In the genomic region with DNA sequence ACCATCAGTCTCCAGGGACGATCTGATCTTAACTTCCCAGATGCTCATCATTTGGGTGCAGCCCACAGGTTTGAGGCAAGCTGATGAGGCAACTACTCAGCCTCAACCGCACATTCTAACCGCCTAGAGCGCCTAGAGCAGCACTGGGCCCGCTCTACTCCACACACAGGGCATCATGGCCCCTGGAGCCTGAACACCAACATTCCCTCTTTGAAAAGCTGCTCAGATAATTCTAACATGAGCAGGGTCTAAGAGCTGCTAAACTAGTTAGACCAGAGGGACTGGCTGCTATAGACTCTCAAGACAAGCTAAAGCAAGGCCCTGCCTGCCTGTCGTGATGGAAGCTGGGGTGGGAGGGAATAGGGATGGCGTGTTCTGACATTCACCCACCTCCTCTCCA, we compare ENCODE assay signal across 20 mouse cellular contexts. TPM values are rescaled to one million over a fixed set of nuclear protein-coding genes. Genes with fewer than 3 reads are reported as not detected.
A peak's percentile ranks its signal among the peaks of the same experiment; 100 is the strongest.
DNase-seq lines count a peak whose midpoint lies in the region; ATAC-seq and TF ChIP-seq lines count a peak whose summit lies in the region.
"Had no signal": no experiment of that assay in that cellular context is flagged by ENCODE, and none has a peak within 500 bp of the region (broad histone marks: within the 10 kb centered on the region; RNA-seq: fewer than 3 reads in every experiment).

No protein-coding gene starts in this region.

- TF ChIP-seq EP300 in stomach, postnatal 0 days (optimal IDR thresholded peaks at IDR 0.05): no peak

- peak; percentile 59; the same call in 1 of the 2 replicates for ATAC-seq in lung, embryonic 16.5 days (ENCODE audit: low read depth)
- ATAC-seq in embryonic facial prominence, embryonic 14.5 days (ENCODE audit: low read depth): peak; percentile 83
- ATAC-seq in limb, embryonic 14.5 days (ENCODE audit: low FRiP score, low read depth): 0 out of 2 replicates have a peak, but pooled peaks have one; percentile 11
- peak; percentile 48 for ATAC-seq in stomach, postnatal 0 days (ENCODE audit: low FRiP score, low TSS enrichment)
- ATAC-seq: forebrain, embryonic 14.5 days; hindbrain, embryonic 16.5 days; midbrain, embryonic 16.5 days had no signal

- H3K4me1 ChIP-seq in lung, embryonic 16.5 days (replicated peaks; ENCODE audit: control insufficient read depth, insufficient read depth, low read length): peaks cover 30% of the 10 kb centered on the region
- peaks cover 31% of the 10 kb centered on the region for H3K4me1 ChIP-seq in embryonic facial prominence, embryonic 14.5 days (ENCODE audit: control insufficient read depth, insufficient read depth, low read length)
- H3K4me1 ChIP-seq in limb, embryonic 14.5 days (ENCODE audit: control insufficient read depth, insufficient read depth, low read length): peaks cover 8% of the 10 kb centered on the region
- H3K4me1 ChIP-seq in stomach, postnatal 0 days (replicated peaks; ENCODE audit: control insufficient read depth, insufficient read depth): peaks cover 23% of the 10 kb centered on the region

- 61% methylated on average over 7 of the region's 7 CpGs for WGBS in lung, embryonic 16.5 days
- WGBS in embryonic facial prominence, embryonic 14.5 days: 75% methylated on average over 7 of the region's 7 CpGs
- 87% methylated on average over 7 of the region's 7 CpGs for WGBS in limb, embryonic 14.5 days
- WGBS in stomach, postnatal 0 days: 59% methylated on average over 7 of the region's 7 CpGs

- H3K27me3 ChIP-seq in lung, embryonic 16.5 days (ENCODE audit: control insufficient read depth, insufficient read depth, low read depth, low read length): no peaks in the 10 kb centered on the region
- H3K27me3 ChIP-seq in embryonic facial prominence, embryonic 14.5 days (replicated peaks; ENCODE audit: control insufficient read depth, insufficient read depth, low read length): no peaks in the 10 kb centered on the region
- H3K27me3 ChIP-seq in limb, embryonic 14.5 days (ENCODE audit: control insufficient read depth, insufficient read depth, low read length): no peaks in the 10 kb centered on the region
- H3K27me3 ChIP-seq in stomach, postnatal 0 days (ENCODE audit: control insufficient read depth, insufficient read depth, low read length): no peaks in the 10 kb centered on the region

- no peak for TF ChIP-seq POLR2A in limb, embryonic 14.5 days (IDR thresholded peaks at IDR 0.05; ENCODE audit: borderline replicate concordance, extremely low read depth, insufficient read depth, insufficient read length)

- H3K27ac ChIP-seq in lung, embryonic 16.5 days (ENCODE audit: low read length): peak overlapping the region; percentile 20; the same call in 1 of the 2 replicates
- H3K27ac ChIP-seq in embryonic facial prominence, embryonic 14.5 days (replicated peaks; ENCODE audit: low read depth, low read length): 0 out of 2 replicates have a peak overlapping the region, but pooled peaks have one; percentile 22
- 0 out of 2 replicates have a peak overlapping the region, but pooled peaks have one; percentile 13 for H3K27ac ChIP-seq in limb, embryonic 14.5 days (replicated peaks; ENCODE audit: low read depth, low read length)
- H3K27ac ChIP-seq in stomach, postnatal 0 days (replicated peaks): peak overlapping the region; percentile 56; the same call in 1 of the 2 replicates

- H3K4me2 ChIP-seq in lung, embryonic 16.5 days (ENCODE audit: low read depth, low read length): no peak overlapping the region
- no peak overlapping the region for H3K4me2 ChIP-seq in embryonic facial prominence, embryonic 14.5 days (ENCODE audit: low read depth, low read length)
- H3K4me2 ChIP-seq in limb, embryonic 14.5 days (replicated peaks; ENCODE audit: low read depth, low read length, severe bottlenecking): no peak overlapping the region
- no peak overlapping the region for H3K4me2 ChIP-seq in stomach, postnatal 0 days (replicated peaks; ENCODE audit: low read depth)

- TF ChIP-seq CTCF in stomach, postnatal 0 days (IDR thresholded peaks at IDR 0.05; ENCODE audit: low read depth): no peak

- DNase-seq in lung, postnatal 14 days: no peak
- DNase-seq in embryonic facial prominence, embryonic 14.5 days (ENCODE audit: low spot score): peak; percentile 87
- peak; percentile 55 for DNase-seq in limb, embryonic 14.5 days (ENCODE audit: low spot score)
- no peak for DNase-seq in stomach, postnatal 0 days (ENCODE audit: low spot score)
- DNase-seq in spleen, postnatal 36 days (ENCODE audit: low spot score in 2 of 2): no peak
- no peak for DNase-seq in left cerebral cortex, adult 8-10 months (ENCODE audit: low spot score in 2 of 2)
- DNase-seq: adrenal gland, postnatal 36 days; cerebellum, adult 2 months; gastrocnemius, postnatal 36 days; heart, postnatal 10 days; kidney, adult 8-10 months; left cerebral cortex, postnatal 4 days; right cerebral cortex, adult 18-20 months; spleen, adult 18-20 months had no signal

- no peaks in the 10 kb centered on the region for H3K9me3 ChIP-seq in lung, embryonic 16.5 days (ENCODE audit: control insufficient read depth, low read length)
- no peaks in the 10 kb centered on the region for H3K9me3 ChIP-seq in embryonic facial prominence, embryonic 14.5 days (ENCODE audit: control insufficient read depth, low read length)
- no peaks in the 10 kb centered on the region for H3K9me3 ChIP-seq in limb, embryonic 14.5 days (ENCODE audit: control insufficient read depth, low read length)
- H3K9me3 ChIP-seq in stomach, postnatal 0 days (ENCODE audit: control insufficient read depth, low read length): no peaks in the 10 kb centered on the region
- H3K9me3 ChIP-seq: heart, embryonic 10.5 days had no signal

- 0 out of 2 replicates have a peak, but pooled peaks cover 5% of the 10 kb centered on the region for H3K36me3 ChIP-seq in lung, embryonic 16.5 days (ENCODE audit: control insufficient read depth, insufficient read depth, low read length)
- peaks cover 24% of the 10 kb centered on the region; the same call in 1 of the 2 replicates for H3K36me3 ChIP-seq in embryonic facial prominence, embryonic 14.5 days (ENCODE audit: control insufficient read depth, insufficient read depth, low read length)
- H3K36me3 ChIP-seq in limb, embryonic 14.5 days (ENCODE audit: control insufficient read depth, insufficient read depth, low read length): peaks cover 33% of the 10 kb centered on the region
- no peaks in the 10 kb centered on the region for H3K36me3 ChIP-seq in stomach, postnatal 0 days (ENCODE audit: control insufficient read depth, insufficient read depth, low read length)

- no peak overlapping the region for H3K4me3 ChIP-seq in lung, embryonic 16.5 days (ENCODE audit: low read length)
- H3K4me3 ChIP-seq in embryonic facial prominence, embryonic 14.5 days (ENCODE audit: low read depth, low read length): no peak overlapping the region
- H3K4me3 ChIP-seq in limb, embryonic 14.5 days (replicated peaks; ENCODE audit: low read length): no peak overlapping the region
- no peak overlapping the region for H3K4me3 ChIP-seq in stomach, postnatal 0 days (ENCODE audit: low read depth, low read length)
- H3K4me3 ChIP-seq: erythroblast, embryonic 14.5 days; heart, embryonic 10.5 days had no signal

- no peak overlapping the region for H3K9ac ChIP-seq in lung, embryonic 16.5 days (ENCODE audit: low read length)
- no peak overlapping the region for H3K9ac ChIP-seq in embryonic facial prominence, embryonic 14.5 days (ENCODE audit: low read depth, low read length)
- H3K9ac ChIP-seq in limb, embryonic 14.5 days (ENCODE audit: low read depth, low read length, severe bottlenecking): no peak overlapping the region
- H3K9ac ChIP-seq in stomach, postnatal 0 days (ENCODE audit: low read length): no peak overlapping the region

RNA-seq across cellular contexts. Expression of a gene that starts 25.9 kb away (rescaled TPM):
- 43.8 and 47.1 TPM in 2 replicates for polyA plus RNA-seq in lung, embryonic 16.5 days (2015; fragmentation: Nextera tagmentation; extraction: Ambion mirVana)
- 32.4 and 37.3 TPM in 2 replicates for polyA plus RNA-seq in embryonic facial prominence, embryonic 14.5 days (2014; fragmentation: Nextera tagmentation; extraction: Ambion mirVana)
- 21.1 and 24.9 TPM in 2 replicates for polyA plus RNA-seq in limb, embryonic 14.5 days (2012; rRNA removed)
- 44.3 and 49.0 TPM in 2 replicates for polyA plus RNA-seq in limb, embryonic 14.5 days (2014; fragmentation: Nextera tagmentation; extraction: Ambion mirVana)
- 21.4 and 22.7 TPM in 2 replicates for polyA plus RNA-seq in stomach, postnatal 0 days (2015; fragmentation: Nextera tagmentation; extraction: Ambion mirVana)
- 10 to 100 TPM; 54.7 to 62.8 (median 59.4) TPM for total RNA-seq in left cerebral cortex, adult 8-10 months (2022)

Comparison
In these comparisons a context has a peak if more than half of its experiments do, and no peak if none do; other contexts are left out.
1. ATAC-seq: peak in every context shown above with its lines; median percentile 83 in embryonic facial prominence, embryonic 14.5 days; 59 in lung, embryonic 16.5 days; 48 in stomach, postnatal 0 days; 11 in limb, embryonic 14.5 days.
2. DNase-seq: peak in embryonic facial prominence, embryonic 14.5 days (single experiment) and limb, embryonic 14.5 days (single experiment); none in lung, postnatal 14 days (single experiment), stomach, postnatal 0 days (single experiment), spleen, postnatal 36 days (0 of 2) and left cerebral cortex, adult 8-10 months (0 of 2).
3. Peak in every context shown above with its lines, with median percentiles within 50 percentile points of each other: H3K27ac ChIP-seq.